Mouse (Mus musculus) embryo, embryonic 10 days (tissue): ENCODE data around the gene 4930513O06Rik.

Experiments
- DNase-seq: peaks from one replicate; pipeline ENCODE4 v3.0.0-alpha.2; 2015; ENCODE audit warnings: low spot score

Gene 4930513O06Rik

DNA sequence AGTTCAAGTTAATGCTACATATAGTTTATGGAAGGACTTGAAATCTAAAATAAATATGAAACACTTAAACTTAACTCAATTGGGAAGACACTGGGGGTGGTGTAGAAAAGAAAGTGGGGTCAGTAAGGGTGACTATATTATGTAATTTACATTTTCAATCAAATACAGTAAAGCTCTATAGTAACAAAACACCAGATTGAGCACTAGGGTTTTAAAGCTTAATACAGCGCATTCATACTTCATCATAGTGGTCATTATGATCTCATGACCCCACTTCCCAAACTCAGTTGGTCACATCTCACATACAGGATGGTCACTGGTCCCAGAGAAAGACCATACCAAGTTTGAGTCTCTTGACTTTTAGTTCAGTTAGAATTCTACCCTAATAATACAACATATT is at the start of gene 4930513O06Rik:
4930513O06Rik (plus strand) TSS at position 301 of the 400 bp plus-strand sequence.
- DNase-seq: no peak

DNA sequence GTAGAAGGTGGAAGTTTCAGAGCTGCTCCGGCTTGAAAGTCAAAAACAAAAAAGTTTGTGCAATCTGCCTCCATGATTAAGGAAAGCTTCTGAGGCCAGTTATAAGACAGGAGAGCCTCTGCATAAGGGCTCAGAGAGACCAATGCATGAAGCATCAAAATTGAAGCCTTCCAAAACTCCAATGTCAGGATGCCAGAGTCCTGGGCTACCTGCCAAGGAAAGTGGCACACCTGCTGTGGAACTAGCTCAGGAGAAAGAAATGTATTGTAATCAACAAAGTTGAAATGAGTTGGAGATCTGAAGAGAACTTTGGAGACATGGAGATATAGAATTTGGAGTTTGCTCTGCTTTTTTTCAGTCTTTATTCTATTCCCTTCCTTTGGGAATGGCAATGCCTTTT is 48.4 kb upstream of the 4930513O06Rik start:
- no peak for DNase-seq

- DNase-seq: no peak
These were observed 46.7 kb upstream of the 4930513O06Rik start for GRCm38 (mm10) chrX:139039314-139039713.

DNA sequence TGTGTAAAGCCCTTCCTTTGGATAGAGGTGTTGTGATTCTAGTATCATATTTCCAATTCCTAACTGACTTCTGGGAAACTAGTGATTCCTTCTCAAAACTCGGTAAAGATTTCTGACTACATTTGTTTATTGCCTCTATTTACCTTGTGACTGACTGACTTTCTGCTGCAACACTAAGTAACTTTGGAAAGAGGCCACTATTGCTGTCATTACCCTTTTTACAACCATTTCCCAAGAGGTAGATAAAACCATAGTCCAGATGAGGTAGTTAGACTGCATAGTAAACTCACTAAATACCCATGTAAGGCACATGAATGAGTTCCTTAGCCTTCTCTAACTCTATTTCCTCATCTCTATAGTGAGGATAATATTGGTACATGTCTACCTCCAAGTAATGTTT is 44.9 kb upstream of the 4930513O06Rik start:
- no peak for DNase-seq

- DNase-seq: no peak
These were observed 34.1 kb upstream of the 4930513O06Rik start for GRCm38 (mm10) chrX:139051976-139052375.

DNA sequence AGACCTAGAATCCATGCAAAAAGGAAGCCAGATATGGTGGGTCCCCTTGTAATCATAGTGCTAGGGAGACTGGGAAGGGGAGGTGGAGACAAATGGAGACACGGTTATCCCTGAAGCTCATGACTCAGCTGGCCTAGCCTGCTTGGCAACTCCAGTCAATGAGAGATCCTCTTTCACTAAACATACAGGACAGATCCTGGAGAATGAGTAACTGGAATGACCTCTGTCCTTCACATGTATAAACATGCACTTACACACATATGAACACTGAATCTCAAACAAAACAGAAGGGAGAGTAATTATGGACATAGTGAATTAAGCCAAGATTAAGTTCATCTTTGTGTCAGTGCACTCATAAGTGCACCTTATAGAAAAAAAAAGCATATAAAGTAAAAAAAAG is 32.9 kb upstream of the 4930513O06Rik start:
- no peak for DNase-seq

- DNase-seq: no peak
These were observed 22.0 kb upstream of the 4930513O06Rik start for GRCm38 (mm10) chrX:139064078-139064477.

GRCm38 (mm10) chrX:139078493-139078892 is 7.5 kb upstream of the 4930513O06Rik start:
- no peak for DNase-seq

DNA sequence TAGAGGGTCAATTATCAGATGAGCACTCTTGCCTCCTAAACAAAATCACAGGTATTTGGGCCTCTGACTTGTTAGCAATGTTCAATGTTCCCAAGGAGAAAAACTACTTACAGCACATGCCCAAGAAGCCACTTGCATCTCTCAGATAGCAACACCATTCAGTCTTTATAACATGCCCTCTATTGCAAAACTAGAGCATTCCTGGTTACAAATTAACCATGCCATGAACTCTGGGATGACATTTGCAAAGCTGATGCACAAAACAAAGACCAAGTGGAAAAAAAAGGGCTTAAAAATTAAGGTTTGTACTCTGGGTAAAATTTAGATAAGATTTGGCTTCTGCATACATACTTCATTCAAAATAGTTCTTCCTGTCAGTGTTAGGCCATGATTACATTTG is 966 bp upstream of the 4930513O06Rik start, which contains the start of gene Serpina7:
Serpina7 (minus strand) TSS at position 160 of the 400 bp plus-strand sequence.
- DNase-seq: no peak

DNA sequence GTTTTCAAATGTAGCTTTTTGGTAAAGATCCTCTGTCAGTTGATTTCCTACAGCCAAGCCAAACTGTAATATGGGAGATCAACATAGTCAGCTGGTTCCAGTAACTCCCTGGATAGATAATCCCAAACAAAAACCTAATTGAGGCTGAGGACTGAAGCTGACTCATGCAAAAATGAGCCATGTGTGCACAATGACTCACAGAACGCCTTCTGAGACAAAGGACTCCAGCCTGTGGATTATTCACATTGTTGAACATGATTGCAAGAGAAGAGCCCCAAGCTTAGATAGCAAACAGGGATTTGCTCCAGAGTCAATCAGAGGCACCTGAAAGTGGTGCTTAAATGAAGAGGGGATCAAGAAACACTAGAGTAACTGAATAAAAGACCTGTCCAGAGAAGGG is 11.2 kb downstream of the 4930513O06Rik start:
- DNase-seq: no peak

DNA sequence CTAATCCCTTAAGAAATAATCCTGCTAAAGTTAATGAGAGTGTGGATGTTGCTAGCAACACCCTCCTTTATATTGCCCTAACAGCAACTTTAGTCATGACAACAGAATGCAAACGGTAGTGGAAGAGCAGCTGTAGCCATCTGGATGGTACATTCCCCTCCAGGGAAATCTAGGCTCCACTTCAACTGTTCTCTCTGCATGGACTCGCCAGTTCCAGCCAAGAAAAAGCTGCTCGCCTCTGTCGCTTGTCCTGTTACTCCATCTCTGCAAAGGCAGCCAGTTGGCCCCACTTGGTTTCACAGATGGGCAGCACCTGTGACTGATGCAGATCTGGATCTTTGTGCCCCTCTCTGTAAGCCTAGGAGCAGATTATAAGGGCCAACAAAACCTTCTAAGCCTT is 48.0 kb downstream of the 4930513O06Rik start:
- DNase-seq: no peak
